Mouse (Mus musculus) sigmoid colon, adult 10 weeks (tissue): ENCODE results near the gene Gm10300. TPM values are rescaled to one million over a fixed set of nuclear protein-coding genes. Genes with fewer than 3 reads are reported as not detected.

Experiments
- polyA plus RNA-seq: library from polyadenylated mRNA; stranded (reverse); fragments of 350-450 nt; fragmentation: Illumina TruSeq; extraction: RNeasy Lipid Tissue Mini Kit (QIAGEN cat#74804); gene quantifications from one replicate; pipeline ENCODE4 v1.2.3, GENCODE M21; 2014; ENCODE audit warnings: low read depth, low replicate concordance

The Gm10300 gene
- not detected for polyA plus RNA-seq

GRCm38 (mm10) chr4:132074077-132074932, at the start of gene Gm10300:
Gene Gm10300 (plus strand): TSS chr4:132074697.

DNA sequence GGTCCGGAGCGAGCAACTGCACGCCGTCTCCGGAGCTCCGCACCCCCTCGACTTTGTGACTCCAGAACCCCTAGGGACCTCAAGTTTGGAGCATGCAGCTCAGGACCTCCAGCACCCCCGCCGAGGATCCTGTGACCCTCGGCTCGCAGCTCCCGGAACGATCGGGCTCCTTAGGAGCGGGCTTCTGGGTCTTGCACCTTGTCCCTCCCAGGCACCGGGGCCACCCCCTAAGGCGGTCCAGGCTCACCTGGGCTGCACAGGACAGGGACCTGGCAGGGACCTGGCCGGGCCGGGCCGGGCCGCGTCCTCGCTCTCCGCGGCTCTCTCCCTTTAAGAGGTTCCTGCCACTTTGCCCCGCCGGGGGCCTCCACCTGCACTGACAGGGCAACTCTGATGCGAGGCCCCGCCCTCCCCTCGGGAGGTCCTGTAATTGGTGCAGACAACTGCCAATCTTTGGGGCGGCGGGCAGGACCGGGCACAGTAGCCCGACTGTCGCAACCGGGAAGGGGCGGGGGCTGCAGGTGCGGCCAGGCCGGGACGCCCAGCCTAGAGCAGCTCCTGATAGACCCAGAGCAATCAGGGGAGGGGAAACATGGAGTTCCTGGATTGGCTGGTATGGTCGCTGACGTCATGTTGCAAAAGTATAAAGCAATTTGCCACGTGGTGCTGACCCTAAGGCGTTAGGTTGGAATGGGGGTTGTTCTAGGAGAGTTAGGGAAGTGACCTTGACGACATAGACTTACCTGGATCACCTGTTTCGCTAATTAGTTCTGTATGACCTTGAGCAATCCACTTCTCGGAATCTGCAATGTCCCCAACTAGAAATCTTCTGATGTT, 654 bp downstream of the Gm10300 start, which contains the start of gene Epb41:
Gene Epb41 (minus strand): TSS at position 389 of the 837 bp plus-strand sequence.

Other genes with a start within 250 kb of the Gm10300 start
- gene Ptpru, start 236.4 kb upstream of the Gm10300 start, polyA plus RNA-seq = 5.9 TPM
- gene Mecr, start 231.2 kb upstream of the Gm10300 start, polyA plus RNA-seq = 17.5 TPM
- gene Srsf4, start 201.1 kb upstream of the Gm10300 start, polyA plus RNA-seq = 22.7 TPM
- not detected for gene Tmem200b, start 152.9 kb upstream of the Gm10300 start, polyA plus RNA-seq
- 53.1 TPM for gene Epb41, start 624 bp downstream of the Gm10300 start, polyA plus RNA-seq
- 0.50 TPM for gene Oprd1, start 69.8 kb downstream of the Gm10300 start, polyA plus RNA-seq
- 70.9 TPM for gene Ythdf2, start 137.6 kb downstream of the Gm10300 start, polyA plus RNA-seq
- gene Gmeb1, start 186.9 kb downstream of the Gm10300 start, polyA plus RNA-seq = 7.3 TPM
- gene Taf12, start 199.7 kb downstream of the Gm10300 start, polyA plus RNA-seq = 21.5 TPM
- gene Rab42, start 228.7 kb downstream of the Gm10300 start, polyA plus RNA-seq = not detected